Mouse (Mus musculus): Measurements from ENCODE around the gene Wdsub1. TPM values are rescaled to one million over a fixed set of nuclear protein-coding genes. Genes with fewer than 3 reads are reported as not detected.

The Wdsub1 gene
- polyA plus RNA-seq, 1 experiment from 2014 or later: 9.5 TPM

- Histone ChIP-seq H3K9me3 (ENCODE audit: control insufficient read depth, low read length) (no peaks in the 10 kb centered on the region), H3K27me3 (ENCODE audit: control insufficient read depth, insufficient read depth, low read length) (no peaks in the 10 kb centered on the region), H3K4me2 (ENCODE audit: low read length) (no peak overlapping the region), H3K4me1 (ENCODE audit: control insufficient read depth, insufficient read depth, low read length) (0 out of 2 replicates have a peak, but pooled peaks cover 3% of the 10 kb centered on the region), H3K36me3 (ENCODE audit: control insufficient read depth, insufficient read depth, low read length) (no peaks in the 10 kb centered on the region), H3K9ac (replicated peaks; ENCODE audit: low read length) (no peak overlapping the region), H3K4me3 (replicated peaks; ENCODE audit: low read depth, low read length) (no peak overlapping the region), H3K27ac (replicated peaks; ENCODE audit: low read depth, low read length) (no peak overlapping the region)
- 88% methylated on average over 4 of the region's 4 CpGs for WGBS
- DNase-seq: no peak
- ATAC-seq (ENCODE audit: low FRiP score, low TSS enrichment): no peak
These were observed 73.8 kb downstream of the Wdsub1 start for GRCm38 (mm10) chr2:59808608-59809007.

DNA sequence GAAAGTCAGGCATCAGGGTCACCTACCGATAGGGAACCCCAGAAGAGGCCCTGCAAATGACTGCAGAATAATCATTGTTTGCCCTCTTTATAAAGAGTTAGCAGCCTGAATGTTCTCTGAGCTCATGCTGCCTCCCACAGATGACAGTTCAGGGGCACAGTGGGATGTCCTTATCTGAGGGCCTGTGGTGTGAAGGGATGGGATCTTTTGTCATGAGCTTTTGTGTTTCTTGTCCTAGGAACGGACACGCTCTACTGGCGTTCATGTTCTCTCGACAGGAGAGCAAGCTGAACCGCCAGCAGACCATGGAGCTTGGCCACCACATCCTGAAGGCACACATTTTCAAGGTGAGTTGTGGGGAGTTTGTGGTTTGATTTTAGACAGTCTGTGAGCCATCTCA, 76.4 kb downstream of the Wdsub1 start:
- H3K4me2 ChIP-seq (ENCODE audit: low read length): no peak overlapping the region
- DNase-seq (no peak), ATAC-seq (ENCODE audit: low FRiP score, low TSS enrichment) (no peak)
- H3K9ac ChIP-seq (replicated peaks; ENCODE audit: low read length): no peak overlapping the region
- no peaks in the 10 kb centered on the region for H3K9me3 ChIP-seq (ENCODE audit: control insufficient read depth, low read length)
- no peaks in the 10 kb centered on the region for H3K36me3 ChIP-seq (ENCODE audit: control insufficient read depth, insufficient read depth, low read length)
- no peak overlapping the region for H3K4me3 ChIP-seq (replicated peaks; ENCODE audit: low read depth, low read length)
- 11% methylated on average over 6 of the region's 6 CpGs for WGBS
- 0 out of 2 replicates have a peak, but pooled peaks cover 3% of the 10 kb centered on the region for H3K4me1 ChIP-seq (ENCODE audit: control insufficient read depth, insufficient read depth, low read length)
- H3K27me3 ChIP-seq (ENCODE audit: control insufficient read depth, insufficient read depth, low read length): no peaks in the 10 kb centered on the region
- no peak overlapping the region for H3K27ac ChIP-seq (replicated peaks; ENCODE audit: low read depth, low read length)

DNA sequence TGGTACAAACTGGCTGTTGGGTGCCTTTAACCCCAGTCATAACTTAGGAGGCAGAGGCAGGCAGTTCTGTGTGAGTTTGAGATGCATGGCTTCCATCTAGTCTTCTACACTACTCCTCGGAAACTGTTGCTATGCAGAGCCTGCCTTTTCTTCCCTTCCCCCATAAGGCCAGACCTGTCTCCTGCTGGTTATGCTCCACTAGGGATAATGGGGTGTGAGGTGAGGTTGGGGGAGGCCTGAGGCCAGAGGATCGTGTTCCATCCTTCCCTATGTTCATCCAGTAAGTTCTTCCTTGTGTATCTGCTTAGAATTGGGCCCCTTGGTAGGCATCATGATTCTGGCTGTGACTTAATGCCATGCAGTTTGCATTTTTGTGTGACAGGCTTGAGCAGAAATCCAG, 76.8 kb downstream of the Wdsub1 start:
- Histone ChIP-seq H3K4me1 (ENCODE audit: control insufficient read depth, insufficient read depth, low read length) (0 out of 2 replicates have a peak, but pooled peaks cover 3% of the 10 kb centered on the region), H3K9ac (replicated peaks; ENCODE audit: low read length) (no peak overlapping the region), H3K4me3 (replicated peaks; ENCODE audit: low read depth, low read length) (no peak overlapping the region), H3K9me3 (ENCODE audit: control insufficient read depth, low read length) (no peaks in the 10 kb centered on the region), H3K4me2 (ENCODE audit: low read length) (no peak overlapping the region), H3K27ac (replicated peaks; ENCODE audit: low read depth, low read length) (no peak overlapping the region), H3K27me3 (ENCODE audit: control insufficient read depth, insufficient read depth, low read length) (no peaks in the 10 kb centered on the region), H3K36me3 (ENCODE audit: control insufficient read depth, insufficient read depth, low read length) (no peaks in the 10 kb centered on the region)
- DNase-seq: no peak
- 12% methylated on average over 2 of the region's 2 CpGs for WGBS
- ATAC-seq (ENCODE audit: low FRiP score, low TSS enrichment): no peak

- DNase-seq: no peak
- Histone ChIP-seq H3K4me1 (ENCODE audit: control insufficient read depth, insufficient read depth, low read length) (peaks cover 10% of the 10 kb centered on the region), H3K27ac (replicated peaks; ENCODE audit: low read depth, low read length) (no peak overlapping the region), H3K27me3 (ENCODE audit: control insufficient read depth, insufficient read depth, low read length) (no peaks in the 10 kb centered on the region), H3K4me3 (replicated peaks; ENCODE audit: low read depth, low read length) (no peak overlapping the region), H3K36me3 (ENCODE audit: control insufficient read depth, insufficient read depth, low read length) (no peaks in the 10 kb centered on the region), H3K9ac (replicated peaks; ENCODE audit: low read length) (no peak overlapping the region), H3K4me2 (ENCODE audit: low read length) (no peak overlapping the region), H3K9me3 (ENCODE audit: control insufficient read depth, low read length) (no peaks in the 10 kb centered on the region)
- 94% methylated on average over 8 of the region's 8 CpGs for WGBS
- no peak for ATAC-seq (ENCODE audit: low FRiP score, low TSS enrichment)
These were observed 79.5 kb downstream of the Wdsub1 start for GRCm38 (mm10) chr2:59802722-59803387.
